Mouse (Mus musculus) ovary, adult 18-20 months (tissue): ENCODE measurements around the gene Srsf2.

Experiments used
- DNase-seq: peaks from one replicate; pipeline ENCODE4 v3.0.0; 2022; ENCODE audit warnings: low spot score, mixed read lengths

Gene Srsf2

DNA sequence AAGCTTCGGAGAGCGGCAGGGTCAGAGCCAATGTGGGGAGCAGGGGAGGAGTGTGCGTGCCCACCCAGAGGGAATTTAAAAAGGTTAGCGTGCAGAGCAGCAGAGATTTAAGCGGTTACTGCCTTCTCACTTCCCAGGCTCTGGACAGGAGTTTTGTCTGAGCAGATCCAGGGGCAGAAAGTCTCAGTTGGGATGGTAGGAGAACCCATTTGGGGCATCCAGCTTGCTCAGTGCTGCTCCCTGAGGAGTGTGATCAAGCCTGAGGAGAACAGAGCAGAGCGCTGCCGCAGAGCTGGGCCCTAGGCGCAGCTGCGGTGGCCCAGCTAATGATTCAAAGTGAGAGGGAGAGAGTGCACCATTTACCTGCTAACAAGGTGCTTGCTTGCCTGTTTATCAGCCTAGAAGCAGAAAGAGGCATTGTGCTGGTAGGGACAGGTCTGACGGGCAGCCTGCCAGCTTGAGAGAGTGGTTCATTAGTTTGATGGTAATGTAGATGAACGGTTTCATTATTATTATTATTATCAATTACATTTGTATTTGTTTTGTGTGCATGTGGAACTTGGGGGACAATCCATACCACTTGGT lies 44.0 kb downstream of the Srsf2 start:
- no peak for DNase-seq

DNA sequence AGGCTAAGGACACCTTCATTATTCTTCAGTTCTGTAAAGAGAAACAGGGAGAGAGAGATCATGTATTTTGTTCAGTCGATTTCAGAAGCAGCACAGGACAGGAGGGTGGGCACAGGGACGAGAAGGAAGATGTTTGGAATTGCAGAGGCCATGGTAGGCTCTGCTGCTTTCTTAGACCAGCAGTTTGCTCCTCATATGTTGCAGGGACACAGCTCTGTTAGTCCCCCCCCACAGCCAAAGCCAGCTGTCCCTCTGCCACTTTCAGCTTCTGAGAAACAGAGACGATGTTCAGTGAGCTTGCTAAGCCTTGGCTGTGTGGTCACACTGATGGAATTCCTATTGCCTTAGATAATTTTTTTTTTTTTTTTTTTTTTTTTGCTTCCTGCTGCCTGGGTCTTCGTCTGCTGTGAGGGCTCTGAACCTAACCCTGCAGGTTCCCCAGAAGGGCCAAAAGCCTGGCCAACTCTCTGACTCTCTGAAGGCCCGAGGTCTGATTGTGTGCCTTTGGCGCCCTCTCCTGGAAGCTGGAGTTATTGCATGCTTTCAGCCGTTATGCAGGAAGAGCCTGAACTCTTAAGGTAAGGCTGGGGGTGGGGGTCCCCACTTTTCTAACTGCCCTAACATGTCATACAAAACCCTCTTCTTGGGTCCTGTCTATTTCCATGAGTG lies 44.8 kb downstream of the Srsf2 start:
- peak; percentile 71 for DNase-seq

DNA sequence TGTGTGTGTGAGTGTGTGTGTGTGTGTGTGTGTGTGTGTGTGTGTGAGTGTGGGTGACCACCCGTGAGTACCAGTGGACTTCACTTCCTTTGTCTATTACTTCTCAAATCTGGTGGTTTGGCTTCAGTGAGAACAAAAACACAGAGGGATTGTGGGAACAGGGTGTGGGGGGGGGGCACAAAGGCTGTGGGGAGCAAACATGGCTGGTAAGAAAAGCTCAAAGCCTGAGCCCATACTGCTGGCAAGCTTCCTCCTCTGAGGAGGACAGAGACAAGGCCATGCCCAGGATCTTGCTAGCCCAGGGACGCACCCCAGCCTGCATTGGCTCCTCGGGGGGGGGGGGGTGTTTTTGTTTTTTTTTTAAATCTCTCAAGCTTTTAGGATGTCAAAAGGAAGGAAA lies 45.4 kb downstream of the Srsf2 start:
- peak; percentile 70 for DNase-seq

DNA sequence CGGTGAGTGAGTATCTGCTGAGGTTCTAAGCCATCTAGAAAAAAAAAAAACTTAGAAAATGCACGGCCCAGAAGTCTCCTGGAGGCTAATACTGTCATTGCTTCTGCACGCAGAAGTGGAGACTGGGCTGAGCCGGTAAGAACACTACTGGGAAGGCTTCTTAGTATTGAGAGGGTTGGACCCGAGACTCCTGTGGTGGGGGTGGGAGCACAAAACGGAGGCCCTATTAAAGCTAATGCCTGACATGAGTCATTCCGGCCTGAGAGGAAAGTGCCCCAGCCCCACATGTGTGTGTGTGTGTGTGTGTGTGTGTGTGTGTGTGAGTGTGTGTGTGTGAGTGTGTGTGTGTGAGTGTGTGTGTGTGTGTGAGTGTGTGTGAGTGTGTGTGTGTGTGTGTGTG lies 45.8 kb downstream of the Srsf2 start:
- DNase-seq: no peak

DNA sequence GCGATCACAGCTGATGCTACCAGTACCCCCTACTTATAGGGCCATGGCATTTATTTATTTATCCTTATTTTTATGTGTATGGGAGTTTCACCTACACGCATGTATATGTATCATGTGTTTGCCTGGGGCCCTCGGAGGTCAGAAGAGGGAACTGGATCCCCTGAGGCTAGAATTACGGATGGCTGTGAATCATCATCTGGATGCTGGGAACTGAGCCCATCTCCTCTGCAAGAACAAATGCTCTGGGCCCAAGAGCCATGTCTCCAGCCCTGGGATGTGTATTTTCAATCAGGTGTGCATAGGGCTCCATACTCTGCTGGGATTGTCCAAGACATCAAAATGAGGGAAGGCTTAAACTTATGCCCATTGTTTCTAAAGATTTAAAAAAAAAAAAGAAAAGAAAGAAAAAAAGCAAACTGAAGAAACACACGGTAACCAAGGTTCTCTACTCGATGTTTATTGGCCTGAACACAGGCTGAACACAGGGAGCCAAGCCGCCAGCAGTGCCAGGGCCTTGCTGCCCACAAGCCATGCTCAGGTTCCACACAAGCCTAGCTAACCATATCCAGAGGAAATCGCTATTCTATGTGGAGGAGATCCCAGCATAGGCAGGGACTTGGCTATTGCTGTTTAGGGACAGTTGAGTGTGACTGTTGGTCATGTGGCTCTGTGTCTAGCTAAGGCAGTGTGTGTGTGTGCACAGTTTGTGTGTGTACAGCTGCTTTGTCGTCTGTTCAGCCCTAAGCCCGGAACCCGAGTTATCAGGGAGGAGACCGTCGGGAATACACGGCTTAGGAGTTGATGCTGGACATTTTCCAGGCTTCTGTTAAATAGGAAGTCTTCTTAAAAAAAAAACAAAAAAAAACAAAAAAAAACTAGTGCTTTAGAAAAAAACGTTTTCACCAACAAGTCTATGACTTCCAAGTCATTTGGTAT lies 46.5 kb downstream of the Srsf2 start:
- no peak for DNase-seq

DNA sequence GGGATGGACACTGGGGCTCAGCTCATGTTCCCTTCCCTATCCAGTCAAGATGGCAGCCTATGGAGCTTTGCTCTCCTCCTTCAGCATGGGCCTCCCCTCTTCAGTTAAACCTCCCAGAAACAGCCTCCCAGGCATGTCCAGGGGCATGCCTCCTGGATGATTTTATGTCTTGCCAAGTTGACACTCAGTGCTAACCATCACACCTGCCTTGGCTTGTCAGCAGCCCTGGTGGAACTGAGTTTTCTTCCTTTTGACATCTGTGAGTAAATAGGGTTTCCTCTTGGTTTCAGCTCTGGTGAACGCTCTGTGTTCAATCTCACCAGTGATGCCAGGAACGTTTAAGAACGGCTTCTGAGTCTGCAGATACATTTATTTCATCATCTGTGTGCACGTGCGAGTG lies 50.2 kb downstream of the Srsf2 start:
- DNase-seq: no peak

DNA sequence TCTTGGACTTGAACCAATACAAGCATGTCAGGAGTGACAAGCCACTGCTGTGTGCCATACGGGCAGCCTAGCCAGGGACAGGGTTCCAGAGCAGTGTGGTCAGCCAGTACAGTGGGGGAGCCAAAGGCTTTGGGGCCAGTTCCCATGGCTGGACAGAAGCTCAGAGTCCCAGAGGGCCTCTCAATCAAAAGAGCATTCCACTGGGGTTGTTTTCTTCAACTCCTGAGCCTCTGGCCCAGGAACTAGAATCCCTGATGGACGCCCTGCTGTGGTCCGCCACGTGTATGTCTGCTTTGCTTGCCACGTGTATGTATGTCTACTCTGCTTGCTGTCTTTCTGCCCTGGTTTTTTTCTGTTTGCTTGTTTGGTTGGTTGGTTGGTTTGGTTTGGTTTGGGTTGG lies 51.8 kb downstream of the Srsf2 start:
- DNase-seq: no peak
